Mouse (Mus musculus) embryonic stem cell, embryonic (primary cell): ENCODE results near the gene Gna13.

Source experiments
- CTCF ChIA-PET, 4 experiments: fragments of 300-600 bp in 2 of 4; fragments of 350-600 bp in 2 of 4; sonication (Branson Sonifier 250); formaldehyde crosslinking; loops; one replicate each; lab custom pipeline; 2022; ENCODE audit warnings: inconsistent platforms in 2 of 4; lab: Charles Lee
- POLR2A ChIA-PET, 4 experiments: fragments of 300-600 bp in 2 of 4; fragments of 350-600 bp in 2 of 4; sonication (Branson Sonifier 250); formaldehyde crosslinking; loops; one replicate each; lab custom pipeline; 2022; ENCODE audit warnings: antibody characterized with exemption in 4 of 4, inconsistent platforms in 1 of 4; lab: Charles Lee

Gna13 gene

DNA sequence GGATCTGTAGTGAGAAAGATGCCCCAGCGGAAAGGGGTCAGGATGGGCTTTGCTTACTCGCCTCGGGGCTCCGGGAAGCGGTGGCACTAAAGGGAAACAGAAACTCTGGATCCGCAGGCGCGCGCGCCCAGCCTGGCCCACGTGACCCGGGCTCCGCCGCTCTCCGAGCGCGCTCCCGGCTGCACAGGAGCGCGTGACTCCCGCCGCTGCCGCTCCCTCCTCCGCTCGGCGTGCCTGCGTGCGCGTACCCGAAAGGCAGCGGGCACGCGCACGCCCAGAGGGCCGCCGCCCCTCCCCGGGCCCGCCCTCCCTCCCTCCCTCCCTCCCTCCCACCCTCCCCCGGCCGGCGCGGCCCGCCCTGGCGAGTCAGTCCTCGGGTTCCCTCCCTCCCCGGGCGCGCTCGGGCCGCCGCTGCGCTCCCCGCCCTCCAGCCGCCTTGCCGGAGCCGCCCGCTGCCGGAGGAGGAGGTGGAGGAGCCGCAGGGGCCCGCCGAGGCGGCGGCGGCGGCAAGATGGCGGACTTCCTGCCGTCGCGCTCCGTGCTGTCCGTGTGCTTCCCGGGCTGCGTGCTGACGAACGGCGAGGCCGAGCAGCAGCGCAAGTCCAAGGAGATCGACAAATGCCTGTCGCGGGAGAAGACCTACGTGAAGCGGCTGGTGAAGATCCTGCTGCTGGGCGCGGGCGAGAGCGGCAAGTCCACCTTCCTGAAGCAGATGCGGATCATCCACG, at the start of gene Gna13:
Gna13 (plus strand) TSS at position 369 of the 728 bp plus-strand sequence.
- CTCF ChIA-PET, result interaction anchor here in 2 of 4 experiments (0.9 to 1.9 kb wide), 2 partner anchors 19 to 32 kb away, joined by 3 to 15 read pairs; no protein-coding TSS in a partner anchor
- POLR2A ChIA-PET, result interaction anchor here in 3 of 4 experiments (0.9 to 5.8 kb wide), 24 partner anchors 7 to 249 kb away, joined by 3 to 69 read pairs (median 6); partner anchors contain the start of genes Amz2 (in 1 of the 3) and Wipi1 (in 1 of the 3)

DNA sequence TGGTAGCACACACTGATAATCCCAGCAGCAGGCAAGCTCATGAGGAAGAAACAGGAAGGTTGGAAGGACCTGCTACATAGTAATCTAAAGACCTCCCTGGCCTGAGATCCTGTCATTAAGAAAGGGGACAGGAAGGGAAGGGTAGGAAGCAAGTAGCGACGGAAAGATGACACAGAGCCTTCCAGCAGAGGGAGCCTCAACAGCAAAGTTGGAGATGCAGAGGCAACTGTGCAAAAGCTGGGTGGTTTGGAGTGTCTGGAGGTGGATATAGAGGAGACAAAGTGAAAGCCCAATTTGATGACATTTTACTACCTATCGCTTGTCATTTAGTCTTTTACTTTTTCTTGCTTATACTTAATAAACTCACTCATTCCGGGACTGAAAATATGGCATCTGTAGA, 45.7 kb upstream of the Gna13 start:
- CTCF ChIA-PET, result interaction anchor here (0.5 to 2.8 kb wide), 13 partner anchors 14 to 1402 kb away, joined by 3 to 10 read pairs (median 4); partner anchors contain the start of genes Amz2 (in 1 of the 4), Cacng5 (in 1 of the 4) and Rgs9 (in 1 of the 4)
- POLR2A ChIA-PET, result interaction anchor here in 1 of 4 experiments (1.3 kb wide), 1 partner anchor 71 kb away, joined by 3 read pairs; no protein-coding TSS in a partner anchor

DNA sequence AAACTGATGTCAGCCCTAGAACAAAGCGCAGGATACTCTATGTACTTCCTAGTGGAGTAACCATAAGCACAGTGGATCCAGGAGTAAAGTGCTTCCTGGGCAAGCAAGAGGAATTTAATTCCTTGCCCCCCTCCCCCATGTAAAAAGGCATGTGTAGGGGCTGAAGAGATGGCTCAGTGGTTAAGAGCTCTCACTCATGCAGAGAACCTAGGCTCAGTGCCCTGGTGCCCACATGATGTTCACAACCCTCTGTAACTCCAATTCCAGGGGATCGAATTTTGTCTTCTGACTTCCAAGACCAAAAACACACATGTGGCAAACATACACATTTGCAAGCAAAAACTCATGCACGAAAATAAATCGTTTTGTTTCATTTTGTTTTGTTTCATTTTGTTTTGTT, 43.2 kb upstream of the Gna13 start:
- CTCF ChIA-PET, result no interaction called here

DNA sequence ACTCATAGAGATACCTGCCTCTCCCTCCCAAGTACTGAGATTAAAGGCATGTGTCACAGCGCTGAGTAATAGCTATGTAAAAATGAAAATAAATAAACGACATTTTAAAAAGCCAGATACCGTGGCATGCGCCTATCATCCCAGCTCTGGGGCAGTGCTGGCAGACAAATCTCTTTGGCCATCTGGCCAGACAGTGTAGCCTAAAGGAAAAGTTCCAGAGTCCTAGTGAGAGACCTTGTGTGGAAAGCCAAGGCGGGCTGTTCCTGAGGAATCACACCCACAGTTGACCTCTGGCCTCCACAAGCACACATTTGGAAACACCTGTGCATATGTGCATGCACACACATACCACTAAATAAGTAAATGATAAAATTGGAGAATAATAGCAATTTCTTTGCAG, 42.7 kb upstream of the Gna13 start:
- CTCF ChIA-PET, result interaction anchor here in 1 of 4 experiments (0.9 kb wide), 1 partner anchor 105 kb away, joined by 3 read pairs; no protein-coding TSS in a partner anchor
- POLR2A ChIA-PET, result interaction anchor here in 2 of 4 experiments (0.7 to 1.4 kb wide), 2 partner anchors 11 to 103 kb away, joined by 3 to 5 read pairs; no protein-coding TSS in a partner anchor

More for the DNA sequence above, 43.2 kb upstream of the Gna13 start:
- POLR2A ChIA-PET, result interaction anchor here in 2 of 4 experiments (0.7 to 1.4 kb wide), 2 partner anchors 12 to 103 kb away, joined by 3 to 5 read pairs; no protein-coding TSS in a partner anchor

DNA sequence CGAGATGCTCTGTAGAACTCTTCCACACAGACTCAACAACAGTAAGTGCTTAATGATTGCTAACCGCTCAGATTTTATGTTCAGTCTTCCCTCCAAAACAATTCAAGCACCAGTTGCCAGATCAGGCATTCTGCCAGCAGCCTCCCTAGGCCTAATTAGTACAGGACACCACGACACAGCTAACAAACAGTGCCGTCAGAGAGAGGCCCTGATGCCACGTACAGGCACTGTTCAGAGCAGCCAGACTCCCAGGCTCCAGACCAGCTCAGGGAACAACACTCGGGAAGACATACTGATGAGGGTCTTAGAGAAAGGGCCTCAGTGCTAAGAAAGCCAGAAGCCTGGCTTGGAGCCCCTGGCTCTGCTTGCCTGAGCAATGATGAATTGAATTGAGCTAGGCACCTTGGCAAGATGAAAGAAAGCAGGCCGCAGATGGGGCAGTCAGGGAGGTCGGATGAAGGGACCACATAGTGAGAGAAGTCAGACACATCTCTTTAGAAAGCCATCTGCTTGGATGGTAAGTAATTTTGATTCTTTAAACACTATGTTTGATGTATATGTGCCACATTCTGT, 42.2 kb upstream of the Gna13 start:
- ChIA-PET CTCF (interaction anchor here in 2 of 4 experiments (0.7 to 0.9 kb wide), 2 partner anchors 11 to 105 kb away, joined by 3 read pairs; no protein-coding TSS in a partner anchor), POLR2A (interaction anchor here in 1 of 4 experiments (1.4 kb wide), 1 partner anchor 11 kb away, joined by 3 read pairs; no protein-coding TSS in a partner anchor)

DNA sequence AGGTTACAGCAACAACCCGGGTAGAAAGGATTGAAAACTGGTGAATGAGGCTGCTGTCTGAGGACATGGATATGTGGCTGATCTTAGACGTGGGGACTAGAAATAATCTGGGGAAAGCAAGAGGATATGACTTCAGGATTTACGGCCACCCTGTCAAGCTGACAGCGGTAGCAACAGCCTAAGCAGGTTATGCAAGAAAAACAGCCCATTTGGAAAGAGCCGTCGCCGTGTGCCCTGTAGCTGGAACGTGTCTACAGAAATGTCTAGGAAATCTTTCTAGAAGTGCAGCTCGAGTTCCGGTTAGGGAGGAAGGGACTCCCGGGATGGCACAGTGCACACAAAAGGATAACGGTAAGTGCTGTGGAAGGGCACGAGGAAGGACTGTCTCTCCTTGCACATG, 36.4 kb upstream of the Gna13 start:
- POLR2A ChIA-PET, result interaction anchor here in 3 of 4 experiments (0.7 to 1.5 kb wide), 8 partner anchors 10 to 116 kb away, joined by 3 to 5 read pairs (median 3); no protein-coding TSS in a partner anchor
- CTCF ChIA-PET, result interaction anchor here in 2 of 4 experiments (1.7 to 1.9 kb wide), 2 partner anchors 18 to 98 kb away, joined by 6 to 8 read pairs; no protein-coding TSS in a partner anchor

DNA sequence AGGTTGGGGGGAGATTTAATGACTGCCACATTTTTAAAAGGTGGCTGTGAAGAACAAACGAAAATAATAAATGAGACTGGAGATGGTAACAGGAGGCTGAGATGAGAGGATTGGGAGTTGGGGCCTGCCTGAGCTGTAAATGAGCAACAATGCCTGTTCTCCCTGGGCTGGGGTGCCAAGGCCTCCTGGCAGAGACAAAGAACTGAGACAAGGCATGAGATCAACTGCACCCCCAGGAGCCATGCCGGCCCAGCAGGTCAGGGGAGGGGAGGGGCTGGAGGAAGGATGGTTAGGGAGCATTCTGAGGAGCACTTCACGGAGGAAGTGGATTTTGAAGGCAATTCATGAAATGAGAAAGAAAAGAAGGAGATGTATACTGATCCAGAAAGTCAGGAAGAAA, 35.2 kb upstream of the Gna13 start:
- POLR2A ChIA-PET, result interaction anchor here in 2 of 4 experiments (1.2 to 1.5 kb wide), 5 partner anchors 16 to 115 kb away, joined by 3 to 5 read pairs (median 3); no protein-coding TSS in a partner anchor

DNA sequence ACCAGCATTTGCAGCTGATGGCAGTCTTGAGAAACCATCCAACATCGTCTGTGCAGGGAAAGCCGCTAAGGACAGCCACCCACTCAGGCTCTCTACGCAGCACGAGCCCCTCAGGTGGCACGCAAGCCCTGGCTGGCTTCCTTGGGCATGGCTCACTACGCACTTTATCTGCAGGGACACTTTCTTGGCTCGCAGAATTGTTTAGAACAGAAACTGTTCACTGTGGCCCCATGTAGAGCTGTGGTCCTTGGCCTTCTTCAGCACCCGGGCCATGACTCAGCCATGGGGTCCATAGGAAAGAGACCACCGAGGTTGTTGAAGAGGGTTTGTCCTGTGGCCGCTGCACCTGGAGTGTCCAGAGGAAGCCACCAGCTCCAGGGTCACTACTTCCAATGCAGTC, 34.7 kb upstream of the Gna13 start:
- POLR2A ChIA-PET, result interaction anchor here in 3 of 4 experiments (0.6 to 1.5 kb wide), 5 partner anchors 19 to 464 kb away, joined by 3 to 5 read pairs (median 3); no protein-coding TSS in a partner anchor
- CTCF ChIA-PET, result interaction anchor here in 3 of 4 experiments (0.6 to 1.9 kb wide), 3 partner anchors 41 to 97 kb away, joined by 3 to 8 read pairs (median 3); no protein-coding TSS in a partner anchor

More for the DNA sequence above, 35.2 kb upstream of the Gna13 start:
- CTCF ChIA-PET, result interaction anchor here in 2 of 4 experiments (0.5 to 1.9 kb wide), 5 partner anchors 17 to 98 kb away, joined by 3 to 8 read pairs (median 3); partner anchors contain the start of gene Rgs9 (in 1 of the 2)

DNA sequence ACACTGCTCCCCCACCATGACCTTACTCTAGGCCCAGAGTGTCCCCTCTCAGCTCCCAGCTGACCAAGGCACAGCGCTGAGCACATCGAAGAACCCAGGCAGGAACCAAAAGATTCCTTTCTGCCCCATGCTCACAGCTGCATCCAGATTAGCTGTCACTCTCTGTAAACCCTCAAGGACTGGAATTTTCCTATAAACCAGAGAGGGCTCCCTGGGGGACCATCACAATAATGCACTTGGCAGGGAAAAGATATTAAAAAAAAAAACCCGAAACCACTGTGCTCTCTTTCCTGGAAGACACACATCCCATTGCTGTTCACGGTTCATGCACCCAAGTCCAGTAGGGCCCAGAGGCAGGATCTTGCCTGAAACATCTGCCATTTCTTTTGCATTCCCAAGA, 33.3 kb upstream of the Gna13 start:
- POLR2A ChIA-PET, result interaction anchor here in 2 of 4 experiments (0.5 to 4.2 kb wide), 5 partner anchors 22 to 60 kb away, joined by 3 to 28 read pairs (median 3); no protein-coding TSS in a partner anchor
- CTCF ChIA-PET, result interaction anchor here in 2 of 4 experiments (0.6 to 1.0 kb wide), 4 partner anchors 31 to 255 kb away, joined by 3 to 6 read pairs (median 3); partner anchors contain the start of gene Rgs9 (in 1 of the 2)

DNA sequence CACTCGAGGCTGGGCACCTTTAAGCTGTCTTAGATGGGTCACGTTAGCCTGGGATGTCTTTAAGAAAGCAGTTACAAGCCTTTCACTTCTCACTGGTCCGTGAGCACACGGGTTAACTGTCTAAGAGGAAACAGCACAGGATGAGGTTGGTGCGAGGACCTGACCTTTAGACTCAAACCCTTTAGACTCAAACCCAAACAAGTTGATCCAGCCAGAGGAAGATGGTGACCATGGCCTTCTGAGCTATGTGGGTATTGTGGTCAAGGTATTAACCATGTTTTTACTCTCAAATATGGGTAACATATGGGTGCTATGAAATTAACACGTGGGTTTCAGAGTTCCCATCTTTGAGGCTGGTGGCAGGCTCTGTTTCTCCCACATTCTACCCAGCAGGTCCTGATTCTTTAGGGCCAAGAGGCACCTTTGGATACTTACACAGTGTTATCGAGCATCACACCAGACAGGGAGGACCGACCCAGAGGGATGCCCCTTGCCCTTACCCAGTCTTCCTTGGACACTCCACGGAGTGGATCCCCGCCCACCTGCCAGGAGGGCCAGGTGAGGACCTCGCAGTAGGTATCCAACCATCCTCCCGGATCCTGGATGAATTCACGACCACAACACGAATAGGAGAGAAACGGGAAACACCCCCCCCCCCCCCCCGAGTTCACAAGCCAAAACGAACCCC, 31.8 kb upstream of the Gna13 start:
- POLR2A ChIA-PET, result interaction anchor here in 3 of 4 experiments (0.5 to 4.2 kb wide), 46 partner anchors 11 to 1681 kb away, joined by 3 to 28 read pairs (median 4); partner anchors contain the start of genes Rgs9 (in 2 of the 3), Amz2 (in 1 of the 3) and Wipi1 (in 1 of the 3)
- CTCF ChIA-PET, result interaction anchor here (0.5 to 3.0 kb wide), 93 partner anchors 8 to 1667 kb away, joined by 3 to 37 read pairs (median 4); partner anchors contain the start of genes Rgs9 (in 3 of the 4), Amz2 (in 2 of the 4), Wipi1 (in 2 of the 4) and Fam20a (in 1 of the 4)

DNA sequence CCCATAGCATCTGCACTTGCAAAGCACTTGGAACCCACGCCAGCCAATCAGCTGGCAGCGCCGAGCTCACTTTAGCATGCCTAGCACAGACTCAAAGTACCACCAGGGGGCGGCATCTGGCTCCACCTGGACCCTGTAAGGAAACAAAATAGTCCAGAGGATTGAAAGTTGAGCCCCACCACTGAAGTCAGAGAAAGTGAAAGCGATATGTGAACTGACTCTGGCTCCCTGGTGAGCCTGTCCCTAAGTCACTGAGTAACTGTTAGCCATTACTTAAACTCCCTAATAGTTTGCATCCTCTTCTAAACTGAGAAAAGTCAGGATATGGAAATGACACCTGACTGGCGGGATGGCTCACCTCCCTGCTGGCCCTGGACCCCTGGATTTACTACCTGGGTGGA, 31.2 kb upstream of the Gna13 start:
- ChIA-PET POLR2A (interaction anchor here in 3 of 4 experiments (0.5 to 4.2 kb wide), 47 partner anchors 12 to 1681 kb away, joined by 3 to 28 read pairs (median 4); partner anchors contain the start of genes Rgs9 (in 2 of the 3), Amz2 (in 1 of the 3) and Wipi1 (in 1 of the 3)), CTCF (interaction anchor here (0.5 to 3.0 kb wide), 100 partner anchors 8 to 1668 kb away, joined by 3 to 37 read pairs (median 4); partner anchors contain the start of genes Rgs9 (in 3 of the 4), Amz2 (in 2 of the 4), Wipi1 (in 2 of the 4) and Fam20a (in 1 of the 4))

DNA sequence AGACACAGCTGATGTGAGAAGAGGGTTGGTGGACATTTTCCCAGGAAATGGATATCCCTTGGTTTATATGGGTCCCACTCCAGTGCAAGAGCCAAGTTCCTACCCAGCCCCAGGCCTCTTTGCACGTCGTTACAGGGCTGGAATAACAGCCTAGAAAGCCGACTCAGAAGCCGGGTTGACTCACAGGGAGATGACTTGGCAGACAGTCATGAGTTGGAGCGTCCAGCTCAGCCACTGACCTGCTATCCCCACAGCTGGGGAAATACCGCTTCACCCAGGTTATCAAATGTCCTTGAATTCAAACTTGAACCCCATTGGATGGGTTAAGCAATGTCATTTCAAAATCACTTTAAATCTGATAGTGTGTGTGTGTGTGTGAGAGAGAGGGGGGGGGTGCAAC, 29.9 kb upstream of the Gna13 start:
- ChIA-PET CTCF (interaction anchor here (0.8 to 3.0 kb wide), 12 partner anchors 11 to 97 kb away, joined by 3 to 29 read pairs (median 6); partner anchors contain the start of gene Rgs9 (in 1 of the 4)), POLR2A (interaction anchor here in 3 of 4 experiments (0.8 to 4.2 kb wide), 11 partner anchors 8 to 44 kb away, joined by 3 to 28 read pairs (median 5); partner anchors contain the start of gene Rgs9 (in 1 of the 3))

DNA sequence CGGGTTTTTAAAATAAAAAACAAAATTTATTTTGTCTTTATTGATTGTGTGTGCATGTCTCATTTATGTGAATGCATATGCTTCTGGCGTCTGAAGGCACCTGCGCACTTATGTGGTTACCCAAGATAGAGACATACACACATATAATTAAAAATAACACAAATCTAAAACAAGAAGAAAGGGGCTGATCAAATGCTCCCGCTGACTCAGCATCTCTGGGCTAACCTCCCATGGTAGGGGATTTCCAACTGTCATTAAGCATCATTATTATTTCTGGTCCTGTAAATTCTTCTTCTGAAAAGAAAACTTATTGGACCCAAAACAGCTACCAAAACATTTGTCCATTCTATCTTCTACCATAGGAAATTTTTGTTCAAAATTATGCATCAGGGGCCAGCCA, 27.9 kb upstream of the Gna13 start:
- ChIA-PET POLR2A (no interaction called here), CTCF (interaction anchor here in 2 of 4 experiments (1.4 to 1.8 kb wide), 2 partner anchors 37 to 250 kb away, joined by 3 to 5 read pairs; partner anchors contain the start of gene Rgs9 (in 1 of the 2))

DNA sequence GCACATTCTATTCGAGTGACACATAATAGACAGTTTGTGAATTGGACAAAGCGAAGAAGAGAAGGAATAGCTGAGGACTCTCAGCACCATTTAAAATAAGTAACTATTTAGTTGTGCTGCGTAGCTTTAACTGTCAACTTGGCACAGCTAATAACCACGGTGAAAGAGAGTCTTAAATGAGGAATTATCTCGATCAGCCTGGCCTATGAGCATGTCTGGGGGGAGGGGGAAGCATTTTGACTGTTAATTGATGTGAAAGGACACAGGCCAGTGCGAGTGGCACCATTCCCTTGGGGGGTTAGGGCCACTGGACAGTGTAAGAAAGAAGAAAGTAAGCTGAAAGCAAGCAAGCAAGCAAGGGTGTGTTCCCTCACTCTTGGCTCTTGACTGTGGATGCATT, 26.7 kb upstream of the Gna13 start:
- ChIA-PET CTCF (interaction anchor here in 2 of 4 experiments (0.6 to 1.4 kb wide), 4 partner anchors 9 to 223 kb away, joined by 3 to 4 read pairs (median 4); partner anchors contain the start of gene Rgs9 (in 1 of the 2)), POLR2A (interaction anchor here in 3 of 4 experiments (0.6 to 1.4 kb wide), 7 partner anchors 8 to 223 kb away, joined by 3 to 5 read pairs (median 3); no protein-coding TSS in a partner anchor)

DNA sequence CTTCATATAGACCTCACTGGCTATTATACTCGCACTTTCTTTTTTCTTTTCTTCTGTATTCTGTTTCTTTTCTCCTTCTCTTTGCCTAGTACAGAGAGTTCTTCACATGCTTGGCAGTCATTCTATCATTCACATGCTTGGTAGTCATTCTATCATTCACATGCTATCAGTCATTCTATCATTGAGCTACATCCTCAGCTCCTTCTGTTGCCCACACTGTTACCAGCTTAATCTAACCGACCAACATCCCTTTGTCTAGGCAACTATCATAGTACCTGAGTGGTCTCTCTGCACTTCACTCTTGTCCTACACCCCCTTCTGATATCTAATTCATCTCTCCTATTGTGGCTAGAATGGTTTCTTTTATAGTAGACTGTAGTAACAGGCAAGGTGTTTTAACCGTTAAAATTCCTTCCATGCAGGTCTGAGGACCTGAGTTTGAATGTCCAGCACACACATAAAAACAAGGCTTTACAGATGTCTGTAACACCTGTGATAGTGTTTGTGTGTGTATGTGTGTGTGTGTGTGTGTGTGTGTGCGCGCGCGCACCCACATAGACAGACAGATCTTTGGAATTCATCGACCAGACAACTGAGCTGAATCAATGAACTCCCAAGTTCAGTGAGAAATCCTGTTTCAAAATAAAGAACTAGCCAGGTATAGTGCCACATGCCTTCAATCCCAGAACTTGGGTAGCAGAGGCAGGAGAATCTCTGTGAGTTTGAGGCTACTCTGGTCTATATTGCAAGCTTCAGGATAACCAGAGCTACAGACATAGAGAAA, 23.3 kb upstream of the Gna13 start:
- ChIA-PET POLR2A (interaction anchor here in 2 of 4 experiments (0.6 to 2.9 kb wide), 5 partner anchors 11 to 721 kb away, joined by 3 to 10 read pairs (median 4); no protein-coding TSS in a partner anchor), CTCF (interaction anchor here in 3 of 4 experiments (0.7 to 3.3 kb wide), 3 partner anchors 8 to 526 kb away, joined by 3 to 13 read pairs (median 8); no protein-coding TSS in a partner anchor)
